Comparison of ENCODE assay signal across 25 mouse cellular contexts in the genomic region with DNA sequence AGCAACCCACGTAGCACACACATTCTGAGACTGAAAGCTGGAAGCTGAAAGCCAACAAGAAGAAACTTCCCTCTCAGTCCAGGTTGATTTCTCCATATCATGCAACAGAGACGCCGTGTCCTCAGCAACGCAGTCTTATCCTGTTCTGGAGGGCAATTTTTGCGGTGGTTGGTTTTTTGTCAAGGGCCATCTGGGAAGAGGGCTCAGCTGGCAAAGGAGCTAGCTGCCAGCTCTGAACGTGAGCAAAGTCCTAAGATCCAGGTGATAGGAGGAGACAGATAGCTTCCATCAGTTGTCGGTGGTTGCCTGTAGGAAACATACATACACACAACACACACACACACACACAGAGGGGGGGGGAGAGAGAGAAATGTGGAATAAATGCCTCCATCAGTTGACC.
"Had no signal": no experiment of that assay in that cellular context is flagged by ENCODE, and none has a peak within 500 bp of the region (broad histone marks: within the 10 kb centered on the region; RNA-seq: fewer than 3 reads in every experiment).

No protein-coding gene starts in this region.

- H3K4me2 ChIP-seq: embryonic facial prominence, embryonic 12.5 days; embryonic facial prominence, embryonic 13.5 days; embryonic facial prominence, embryonic 15.5 days; forebrain, embryonic 12.5 days; forebrain, embryonic 15.5 days had no signal

- H3K27ac ChIP-seq: embryonic facial prominence, embryonic 10.5 days; embryonic facial prominence, embryonic 12.5 days; embryonic facial prominence, embryonic 13.5 days; embryonic facial prominence, embryonic 15.5 days; forebrain, embryonic 10.5 days; forebrain, embryonic 12.5 days; forebrain, embryonic 15.5 days; gastrocnemius, adult 2 months; heart, adult 2 months; heart, embryonic 10.5 days had no signal

- H3K9ac ChIP-seq: embryonic facial prominence, embryonic 12.5 days; embryonic facial prominence, embryonic 13.5 days; embryonic facial prominence, embryonic 15.5 days; forebrain, embryonic 12.5 days; forebrain, embryonic 15.5 days; forebrain, postnatal 0 days had no signal

- H3K4me1 ChIP-seq: embryonic facial prominence, embryonic 12.5 days; embryonic facial prominence, embryonic 13.5 days; embryonic facial prominence, embryonic 15.5 days; forebrain, embryonic 12.5 days; heart, embryonic 10.5 days had no signal

- ATAC-seq: forebrain, embryonic 14.5 days; forebrain, embryonic 15.5 days; forebrain, embryonic 16.5 days; forebrain, postnatal 0 days had no signal

- H3K9me3 ChIP-seq: embryonic facial prominence, embryonic 10.5 days; embryonic facial prominence, embryonic 12.5 days; embryonic facial prominence, embryonic 13.5 days; embryonic facial prominence, embryonic 15.5 days; forebrain, embryonic 10.5 days; forebrain, embryonic 12.5 days; forebrain, embryonic 15.5 days; heart, embryonic 10.5 days had no signal

- H3K27me3 ChIP-seq: embryonic facial prominence, embryonic 12.5 days; embryonic facial prominence, embryonic 13.5 days; embryonic facial prominence, embryonic 15.5 days; forebrain, embryonic 12.5 days; forebrain, embryonic 15.5 days had no signal

- DNase-seq: cerebellum, adult 8-10 months; cerebellum, adult 9-10 months; cerebellum, adult 9-11 months; cerebellum, postnatal 36 days; embryo, embryonic 11 days; forebrain, postnatal 0 days; gastrocnemius, adult 2 months; gastrocnemius, postnatal 10 days; gastrocnemius, postnatal 14 days; gastrocnemius, postnatal 25 days; gastrocnemius, postnatal 36 days; heart, adult 11 months; heart, adult 18-20 months; heart, adult 2 months had no signal

- H3K36me3 ChIP-seq: embryonic facial prominence, embryonic 10.5 days; embryonic facial prominence, embryonic 12.5 days; embryonic facial prominence, embryonic 13.5 days; embryonic facial prominence, embryonic 15.5 days; forebrain, embryonic 12.5 days; forebrain, embryonic 15.5 days; heart, embryonic 10.5 days had no signal

- H3K4me3 ChIP-seq: embryonic facial prominence, embryonic 10.5 days; embryonic facial prominence, embryonic 12.5 days; embryonic facial prominence, embryonic 13.5 days; embryonic facial prominence, embryonic 15.5 days; erythroblast, embryonic 14.5 days; forebrain, embryonic 10.5 days; forebrain, embryonic 12.5 days; forebrain, embryonic 15.5 days; gastrocnemius, adult 2 months; heart, adult 2 months; heart, embryonic 10.5 days had no signal
